Mouse (Mus musculus) CD4-positive, CD25-positive, alpha-beta regulatory T cell, adult 9 weeks (primary cell): Measurements from ENCODE around the gene Slc2a2. TPM values are rescaled to one million over a fixed set of nuclear protein-coding genes. Genes with fewer than 3 reads are reported as not detected.

Source experiments
- polyA plus RNA-seq: library from polyadenylated mRNA; unstranded; fragments of 100-300 nt; shearing (Covaris generic); gene quantifications from one replicate; pipeline ENCODE4 v1.2.1, GENCODE M21; 2017

Slc2a2 gene
- 0.16 TPM for polyA plus RNA-seq

GRCm38 (mm10) chr3:28697797-28698196 lies at the start of gene Slc2a2:
Gene Slc2a2, plus strand, starts transcription at chr3:28697903.

Other genes with a start within 250 kb of the Slc2a2 start
- gene Eif5a2, start 83.4 kb downstream of the Slc2a2 start, polyA plus RNA-seq = 4.8 TPM
- 417 TPM for gene Rpl22l1, start 107.5 kb downstream of the Slc2a2 start, polyA plus RNA-seq
- gene Gm1527, start 194.7 kb downstream of the Slc2a2 start, polyA plus RNA-seq = not detected